Mouse (Mus musculus): Measurements from ENCODE around the gene Spata46.

DNA sequence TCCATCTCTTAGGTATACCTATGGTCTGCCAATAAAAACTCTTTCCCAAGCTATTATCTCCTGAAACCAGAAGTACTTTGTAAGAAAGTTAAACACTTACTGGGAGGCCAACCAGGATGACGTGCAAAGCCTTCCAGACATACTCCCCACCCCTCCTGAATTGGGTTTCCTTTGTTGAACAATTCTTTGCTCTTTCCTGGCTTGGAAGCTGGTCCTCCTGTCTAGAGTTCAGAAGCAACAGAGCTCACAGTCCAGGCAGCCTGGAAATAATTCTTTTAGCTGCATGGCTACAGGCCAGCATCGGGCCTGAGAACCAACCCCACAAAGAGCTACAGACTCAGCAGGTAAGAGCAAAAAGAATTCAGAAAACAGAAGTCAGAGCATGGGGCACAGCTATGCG, 37.7 kb downstream of the Spata46 start:
- TF ChIP-seq MAX (IDR thresholded peaks at IDR 0.05; ENCODE audit: low read length) (no peak), POLR2A (IDR thresholded peaks at IDR 0.05; ENCODE audit: low read depth, low read length) (no peak), MEF2A (IDR thresholded peaks at IDR 0.05; ENCODE audit: borderline replicate concordance, low read depth, low read length) (no peak), BHLHE40 (IDR thresholded peaks at IDR 0.05; ENCODE audit: low read depth, low read length) (no peak), CTCF (conservative IDR thresholded peaks at IDR 0.05 in 1 of 2, IDR thresholded peaks at IDR 0.05 in 1 of 2; ENCODE audit: low read depth in 2 of 2, low read length in 2 of 2) (no peak), SMC3 (IDR thresholded peaks at IDR 0.05; ENCODE audit: low read depth, low read length) (no peak), HCFC1 (IDR thresholded peaks at IDR 0.05; ENCODE audit: low read depth, low read length) (no peak), MYC (IDR thresholded peaks at IDR 0.05; ENCODE audit: low read depth, low read length) (no peak), NRF1 (IDR thresholded peaks at IDR 0.05; ENCODE audit: low read depth, low read length) (no peak), MAFK (IDR thresholded peaks at IDR 0.05; ENCODE audit: insufficient replicate concordance, low read length) (no peak)

Data from CH12.LX (cell line).